Mouse (Mus musculus) thymus, adult 2 months (tissue): ENCODE results near the gene Jpt2. TPM values are rescaled to one million over a fixed set of nuclear protein-coding genes. Genes with fewer than 3 reads are reported as not detected.
A peak's percentile ranks its signal among the peaks of the same experiment; 100 is the strongest.

Source experiments
- DNase-seq: peaks from one replicate; pipeline ENCODE4 v3.0.0; 2021
- H3K27ac ChIP-seq: fragments of 200-500 bp; 2 replicates; pipeline ENCODE4 v1.5.1; 2012; ENCODE audit warnings: low read length, control low read depth; ENCODE audit not compliant: control insufficient read depth, insufficient read depth
- H3K27me3 ChIP-seq: fragments of 200-500 bp; 2 replicates; pipeline ENCODE4 v1.6.1; 2012; ENCODE audit warnings: mild to moderate bottlenecking, low read length, moderate library complexity, mixed read lengths; ENCODE audit not compliant: control insufficient read depth, insufficient read depth
- H3K36me3 ChIP-seq: fragments of 200-500 bp; 2 replicates; pipeline ENCODE4 v1.6.1; 2012; ENCODE audit warnings: mild to moderate bottlenecking, low read length, moderate library complexity; ENCODE audit not compliant: control insufficient read depth, insufficient read depth
- H3K4me1 ChIP-seq: fragments of 200-500 bp; replicated peaks from 2 replicates; pipeline ENCODE4 v1.6.1; 2012; ENCODE audit warnings: low read length; ENCODE audit not compliant: control insufficient read depth, insufficient read depth
- H3K4me3 ChIP-seq: fragments of 200-500 bp; 2 replicates; pipeline ENCODE4 v1.5.1; 2012; ENCODE audit warnings: mild to moderate bottlenecking, low read length, control low read depth, moderate library complexity; ENCODE audit not compliant: control insufficient read depth, insufficient read depth
- CTCF ChIP-seq: fragments of 200-500 bp; IDR thresholded peaks from 2 replicates; pipeline ENCODE4 v1.5.1; 2012; ENCODE audit warnings: mild to moderate bottlenecking, control low read depth, low read length, moderate library complexity, borderline replicate concordance; ENCODE audit not compliant: control insufficient read depth, poor library complexity, insufficient read depth; ENCODE audit errors: extremely low read depth
- POLR2A ChIP-seq: fragments of 200-500 bp; IDR thresholded peaks from 2 replicates; pipeline ENCODE4 v1.6.1; 2012; ENCODE audit warnings: mild to moderate bottlenecking, low read length, control low read depth, moderate library complexity; ENCODE audit not compliant: control insufficient read depth, poor library complexity, insufficient read depth; ENCODE audit errors: extremely low read depth
- WGBS: fragments of 180-500 bp; shearing (Covaris S2); methylation state at CpG from one replicate; pipeline ENCODE4 v1.1.7; 2018; 5-methylcytosine and 5-hydroxymethylcytosine counted together
- polyA plus RNA-seq: library from polyadenylated mRNA; depleted of rRNA; stranded (reverse); fragments of >200 nt; gene quantifications from 2 replicates; pipeline ENCODE4 v1.2.3, GENCODE M21; 2012

Jpt2 gene
- polyA plus RNA-seq, 1 experiment: 13.5 TPM

GRCm38 (mm10) chr17:24900014-24900413, 60.5 kb downstream of the Jpt2 start:
- TF ChIP-seq CTCF (no peak), POLR2A (no peak)
- Histone ChIP-seq H3K36me3 (peaks cover 55% of the 10 kb centered on the region), H3K4me3 (no peak overlapping the region), H3K4me1 (peaks cover 18% of the 10 kb centered on the region), H3K27me3 (no peaks in the 10 kb centered on the region), H3K27ac (no peak overlapping the region)
- WGBS: 98% methylated on average over 6 of the region's 6 CpGs
- DNase-seq: no peak

GRCm38 (mm10) chr17:24899153-24899552, 61.3 kb downstream of the Jpt2 start:
- WGBS: 93% methylated on average over 5 of the region's 5 CpGs
- Histone ChIP-seq H3K27me3 (no peaks in the 10 kb centered on the region), H3K4me3 (no peak overlapping the region), H3K27ac (no peak overlapping the region), H3K36me3 (peaks cover 47% of the 10 kb centered on the region), H3K4me1 (peaks cover 22% of the 10 kb centered on the region)
- DNase-seq: no peak
- TF ChIP-seq POLR2A (no peak), CTCF (no peak)

GRCm38 (mm10) chr17:24898041-24898854, 62.2 kb downstream of the Jpt2 start:
- TF ChIP-seq POLR2A (no peak), CTCF (no peak)

GRCm38 (mm10) chr17:24897600-24897999, 62.9 kb downstream of the Jpt2 start:
- TF ChIP-seq CTCF (no peak), POLR2A (no peak)
- Histone ChIP-seq H3K36me3 (peaks cover 32% of the 10 kb centered on the region), H3K27me3 (no peaks in the 10 kb centered on the region), H3K4me1 (peaks cover 26% of the 10 kb centered on the region), H3K27ac (no peak overlapping the region), H3K4me3 (no peak overlapping the region)
- DNase-seq: no peak
- WGBS: 97% methylated on average over 4 of the region's 4 CpGs

More at GRCm38 (mm10) chr17:24898041-24898854, 62.2 kb downstream of the Jpt2 start:
- H3K4me1 ChIP-seq: peaks cover 26% of the 10 kb centered on the region
- H3K27ac ChIP-seq: no peak overlapping the region
- no peaks in the 10 kb centered on the region for H3K27me3 ChIP-seq
- peaks cover 38% of the 10 kb centered on the region for H3K36me3 ChIP-seq
- 99% methylated on average over 4 of the region's 4 CpGs for WGBS
- no peak overlapping the region for H3K4me3 ChIP-seq
- DNase-seq: no peak

GRCm38 (mm10) chr17:24896993-24897269, 63.6 kb downstream of the Jpt2 start:
- 68% methylated on average over 11 of the region's 11 CpGs for WGBS
- Histone ChIP-seq H3K4me1 (peaks cover 26% of the 10 kb centered on the region), H3K27ac (no peak overlapping the region), H3K4me3 (peak overlapping the region; percentile 71), H3K36me3 (peaks cover 32% of the 10 kb centered on the region), H3K27me3 (no peaks in the 10 kb centered on the region)
- TF ChIP-seq POLR2A: no peak
- TF ChIP-seq CTCF: no peak
- no peak for DNase-seq

- 1% methylated on average over 50 of the region's 50 CpGs for WGBS
- no peaks in the 10 kb centered on the region for H3K27me3 ChIP-seq
- no peak for TF ChIP-seq CTCF
- peak within 1 kb of the TSS; percentile 71 for H3K4me3 ChIP-seq
- H3K27ac ChIP-seq: peak within 1 kb of the TSS; percentile 67
- DNase-seq: peak; percentile 70
- H3K36me3 ChIP-seq: peaks cover 27% of the 10 kb centered on the region
- H3K4me1 ChIP-seq: peaks cover 26% of the 10 kb centered on the region
These were observed 64.1 kb downstream of the Jpt2 start, which contains the start of gene Nme3 for GRCm38 (mm10) chr17:24896241-24896992. Gene Nme3 (plus strand): TSS chr17:24896500.
